Mouse (Mus musculus): ENCODE results near the gene Hyal4. TPM values are rescaled to one million over a fixed set of nuclear protein-coding genes. Genes with fewer than 3 reads are reported as not detected.
A peak's percentile ranks its signal among the peaks of the same experiment; 100 is the strongest.

Gene Hyal4
- total RNA-seq (2021): not detected
- long read RNA-seq, experiment 1: 0 reads
- long read RNA-seq, experiment 2: 0 reads

GRCm38 (mm10) chr6:24748029-24748428 lies at the start of gene Hyal4:
Gene Hyal4 (plus strand): TSS chr6:24748329.
- TF ChIP-seq CTCF (IDR thresholded peaks at IDR 0.05): no peak
- intact Hi-C loops (cut with DNase I): no loop called here

GRCm38 (mm10) chr6:24707090-24707489 lies 41.0 kb upstream of the Hyal4 start:
- no peak overlapping the region for H3K27ac ChIP-seq
- intact Hi-C loops (cut with DNase I): no loop called here
- TF ChIP-seq CTCF (IDR thresholded peaks at IDR 0.05): no peak
- no peak overlapping the region for H3K4me3 ChIP-seq
- no peak for DNase-seq

More at GRCm38 (mm10) chr6:24748029-24748428, at the start of gene Hyal4:
- no peak within 1 kb of the TSS for H3K4me3 ChIP-seq
- DNase-seq: no peak
- no peak within 1 kb of the TSS for H3K27ac ChIP-seq

- Histone ChIP-seq H3K4me3 (no peak overlapping the region), H3K27ac (no peak overlapping the region)
- TF ChIP-seq CTCF (IDR thresholded peaks at IDR 0.05): no peak
- DNase-seq: no peak
- intact Hi-C loops (cut with DNase I): no loop called here
Measured at GRCm38 (mm10) chr6:24707499-24707898, 40.6 kb upstream of the Hyal4 start.

DNA sequence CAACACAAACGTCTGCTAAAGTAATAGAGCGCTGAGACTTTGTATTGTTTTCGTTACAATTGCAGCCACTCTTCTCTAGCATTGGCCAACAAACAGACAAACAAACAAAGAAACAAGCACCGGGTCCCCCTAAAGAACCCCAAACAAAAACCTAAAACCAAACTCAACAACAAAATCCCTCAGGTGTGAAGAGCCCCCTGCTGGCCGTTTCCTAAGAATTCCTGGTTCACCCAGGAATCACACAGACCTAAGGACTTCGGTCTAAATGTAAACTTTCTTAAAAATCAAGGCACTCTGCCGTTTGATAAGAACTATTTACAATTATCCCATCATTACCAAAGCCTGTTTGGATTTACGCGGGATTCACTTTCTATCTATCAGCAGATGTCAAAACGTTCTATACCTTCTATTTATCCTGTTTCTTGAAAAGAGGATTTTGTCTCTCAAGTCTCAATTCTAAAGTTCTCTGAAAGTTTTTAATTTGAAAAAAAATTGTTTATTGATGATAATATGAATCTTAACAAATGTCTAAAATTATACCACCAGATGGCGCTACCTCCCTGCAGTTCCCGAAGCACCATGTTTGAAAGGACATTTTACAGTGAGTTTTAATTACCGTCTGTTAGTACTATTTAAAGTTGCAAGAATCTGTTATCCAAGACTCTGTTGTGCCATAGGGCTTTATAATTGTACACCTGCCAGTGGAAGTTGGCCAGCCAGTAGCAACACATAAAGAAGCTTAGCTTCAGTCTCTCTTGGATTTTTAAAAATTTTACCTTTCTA lies 26.6 kb upstream of the Hyal4 start:
- H3K27ac ChIP-seq: no peak overlapping the region
- intact Hi-C loops (cut with DNase I): loop anchor here (5.0 kb wide), 2 partner anchors 189 to 229 kb away; no protein-coding TSS in a partner anchor
- H3K4me3 ChIP-seq: peak overlapping the region; percentile 30; the same call in 1 of the 2 replicates
- TF ChIP-seq CTCF (IDR thresholded peaks at IDR 0.05): peak; percentile 48
- DNase-seq: peak; percentile 25

GRCm38 (mm10) chr6:24728130-24728529 lies 20.0 kb upstream of the Hyal4 start:
- DNase-seq: no peak
- TF ChIP-seq CTCF (IDR thresholded peaks at IDR 0.05): no peak
- Histone ChIP-seq H3K27ac (no peak overlapping the region), H3K4me3 (no peak overlapping the region)
- intact Hi-C loops (cut with DNase I): no loop called here

- no peak within 1 kb of the TSS for H3K4me3 ChIP-seq
- DNase-seq: no peak
- no peak for TF ChIP-seq CTCF (IDR thresholded peaks at IDR 0.05)
- no peak within 1 kb of the TSS for H3K27ac ChIP-seq
- intact Hi-C loops (cut with DNase I): no loop called here
Measured at GRCm38 (mm10) chr6:24732945-24733344, 15.2 kb upstream of the Hyal4 start, which contains the start of gene Hyal6. Gene Hyal6 (plus strand): TSS chr6:24733245.

GRCm38 (mm10) chr6:24734565-24734964 lies 13.6 kb upstream of the Hyal4 start:
- intact Hi-C loops (cut with DNase I): no loop called here
- TF ChIP-seq CTCF (IDR thresholded peaks at IDR 0.05): no peak
- no peak for DNase-seq

DNA sequence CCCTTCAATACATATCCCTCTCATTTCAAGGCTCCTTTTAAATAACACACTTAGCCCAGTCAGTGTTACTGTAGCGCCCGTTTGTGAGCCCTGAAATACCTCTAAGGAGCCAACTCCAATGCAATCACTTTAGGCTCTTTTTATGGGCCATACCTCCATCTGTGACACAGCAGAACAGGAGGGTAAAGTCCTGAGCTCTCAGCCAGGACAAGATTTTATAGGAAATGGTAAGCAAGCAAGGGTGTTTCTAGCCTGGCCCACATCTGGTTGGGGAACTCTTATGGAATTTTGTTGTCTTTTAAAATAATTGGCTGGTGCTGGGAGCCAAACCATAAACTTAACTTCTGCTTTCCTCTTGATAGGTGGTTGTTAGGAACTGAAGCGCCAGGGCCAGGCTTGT lies 11.2 kb downstream of the Hyal4 start:
- no peak overlapping the region for H3K27ac ChIP-seq
- no peak for DNase-seq
- no peak for TF ChIP-seq CTCF (IDR thresholded peaks at IDR 0.05)
- H3K4me3 ChIP-seq: no peak overlapping the region
- intact Hi-C loops (cut with DNase I): no loop called here

More at GRCm38 (mm10) chr6:24734565-24734964, 13.6 kb upstream of the Hyal4 start:
- H3K27ac ChIP-seq: no peak overlapping the region
- no peak overlapping the region for H3K4me3 ChIP-seq

DNA sequence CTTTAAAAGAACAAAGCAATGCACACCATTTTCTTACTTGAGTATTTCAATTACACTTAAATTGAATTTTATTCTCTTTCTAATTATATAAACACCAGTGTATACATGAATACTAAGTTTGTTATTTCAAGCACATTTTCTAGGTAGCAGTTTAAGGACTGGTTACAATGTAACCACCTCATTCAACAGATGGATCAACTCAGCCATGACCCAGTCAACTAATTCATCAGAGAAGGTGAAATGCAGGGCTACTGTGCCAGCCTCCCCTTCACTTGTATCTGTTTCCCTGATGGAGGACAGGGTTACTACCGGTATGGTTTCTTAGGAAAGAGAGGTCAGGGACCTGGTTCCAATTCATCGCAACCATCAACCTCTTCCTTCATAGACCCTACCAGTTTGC lies 18.1 kb downstream of the Hyal4 start:
- intact Hi-C loops (cut with DNase I): no loop called here

DNA sequence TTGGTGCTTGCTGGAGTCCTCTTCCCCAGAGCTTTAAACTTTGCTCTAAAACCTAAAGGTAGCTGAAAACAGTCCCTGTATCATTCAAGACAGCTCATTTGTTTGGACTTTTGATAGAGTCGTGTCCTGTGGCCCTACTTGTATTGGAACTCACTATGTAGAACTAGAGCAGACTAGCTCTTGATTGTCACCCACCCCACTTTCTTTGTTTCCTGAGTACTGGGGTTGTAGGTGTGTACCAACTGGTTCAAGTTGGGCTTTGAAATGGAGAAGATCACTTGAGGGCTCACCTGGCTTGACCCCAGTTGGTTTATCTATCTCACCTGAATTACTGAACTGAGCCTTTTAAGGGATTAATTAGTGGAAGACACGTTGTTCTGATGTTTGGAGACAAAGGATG lies 31.1 kb downstream of the Hyal4 start:
- Histone ChIP-seq H3K27ac (no peak overlapping the region), H3K4me3 (no peak overlapping the region)
- DNase-seq: no peak
- intact Hi-C loops (cut with DNase I): no loop called here
- no peak for TF ChIP-seq CTCF (IDR thresholded peaks at IDR 0.05)

More for the DNA sequence above, 18.1 kb downstream of the Hyal4 start:
- Histone ChIP-seq H3K27ac (no peak overlapping the region), H3K4me3 (no peak overlapping the region)
- DNase-seq: no peak
- no peak for TF ChIP-seq CTCF (IDR thresholded peaks at IDR 0.05)

DNA sequence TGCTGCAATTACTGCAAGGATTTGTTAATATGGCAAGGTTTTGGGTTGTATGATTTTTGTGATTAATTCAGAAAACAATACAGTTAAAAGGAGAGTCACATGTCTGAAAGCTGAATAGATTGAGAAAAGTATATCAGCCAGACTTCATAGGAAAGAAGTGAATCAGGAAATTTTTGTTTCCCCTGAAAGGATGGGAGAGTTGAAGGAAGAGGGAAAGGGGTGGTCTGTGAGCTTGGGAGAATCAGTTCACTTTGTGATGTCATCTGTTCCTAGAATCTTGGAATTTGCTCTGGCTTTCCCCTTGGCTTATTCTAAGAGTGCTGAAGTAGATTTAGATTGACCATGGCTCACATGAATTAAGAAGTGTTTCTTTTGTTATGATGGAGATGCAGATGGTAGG lies 42.8 kb downstream of the Hyal4 start, which contains the start of gene Spam1:
Gene Spam1, plus strand, starts transcription at position 301 of the 400 bp plus-strand sequence.
- intact Hi-C loops (cut with DNase I): no loop called here
- no peak for DNase-seq
- H3K4me3 ChIP-seq: no peak within 1 kb of the TSS
- no peak within 1 kb of the TSS for H3K27ac ChIP-seq
- no peak for TF ChIP-seq CTCF (IDR thresholded peaks at IDR 0.05)

Other genes starting within 250 kb of the Hyal4 start
- gene Iqub, start 233.3 kb upstream of the Hyal4 start, total RNA-seq (2021): under 1 TPM; 0.15 to 0.22 TPM
- 100 to 1,000 TPM; 579 to 752 TPM for gene Ndufa5, start 220.3 kb upstream of the Hyal4 start, total RNA-seq (2021)
- 10 to 100 TPM; 34.9 to 54.5 TPM for gene Asb15, start 220.2 kb upstream of the Hyal4 start, total RNA-seq (2021)
- gene Lmod2, start 150.6 kb upstream of the Hyal4 start, total RNA-seq (2021): 100 to 1,000 TPM; 105 to 286 TPM
- 10 to 100 TPM; 15.3 to 18.1 TPM for gene Wasl, start 83.3 kb upstream of the Hyal4 start, total RNA-seq (2021)
- gene Hyal6, start 15.1 kb upstream of the Hyal4 start, total RNA-seq (2021): not detected
- gene Spam1, start 42.9 kb downstream of the Hyal4 start, total RNA-seq (2021): not detected
- gene Hyal5, start 109.7 kb downstream of the Hyal4 start, total RNA-seq (2021): not detected
- under 1 TPM; 0.06 to 0.23 TPM for gene Tmem229a, start 208.0 kb downstream of the Hyal4 start, total RNA-seq (2021)

Data from gastrocnemius, adult 2 months (tissue).